Mouse (Mus musculus) lung, embryonic 15.5 days (tissue): ENCODE measurements around the gene Pitx2. TPM values are rescaled to one million over a fixed set of nuclear protein-coding genes. Genes with fewer than 3 reads are reported as not detected.
A peak's percentile ranks its signal among the peaks of the same experiment; 100 is the strongest.

Experiments
- ATAC-seq: fragments of 200-750 bp; cut with Nextera tagmentation; 2 replicates; pipeline ENCODE4 v1.8.0; 2017; ENCODE audit warnings: moderate number of reproducible peaks, borderline replicate concordance; ENCODE audit not compliant: low FRiP score, low TSS enrichment; ENCODE audit errors: extremely low read depth
- H3K27ac ChIP-seq: fragments of 300-500 bp; sonication (generic); 2 replicates; pipeline ENCODE4 v1.5.1; 2015; ENCODE audit warnings: moderate library complexity, mild to moderate bottlenecking, inconsistent platforms
- H3K27me3 ChIP-seq: fragments of 300-500 bp; sonication (generic); 2 replicates; pipeline ENCODE4 v1.6.1; 2015; ENCODE audit warnings: inconsistent platforms
- H3K36me3 ChIP-seq: fragments of 300-500 bp; sonication (generic); 2 replicates; pipeline ENCODE4 v1.6.1; 2015; ENCODE audit warnings: inconsistent platforms
- H3K4me1 ChIP-seq: fragments of 300-500 bp; sonication (generic); 2 replicates; pipeline ENCODE4 v1.6.1; 2015; ENCODE audit warnings: inconsistent platforms
- H3K4me2 ChIP-seq: fragments of 300-500 bp; sonication (generic); 2 replicates; pipeline ENCODE4 v1.6.1; 2015; ENCODE audit warnings: inconsistent platforms, mild to moderate bottlenecking, moderate library complexity
- H3K4me3 ChIP-seq: fragments of 300-500 bp; sonication (generic); 2 replicates; pipeline ENCODE4 v1.5.1; 2015; ENCODE audit warnings: mild to moderate bottlenecking, inconsistent platforms
- H3K9ac ChIP-seq: fragments of 300-500 bp; sonication (generic); 2 replicates; pipeline ENCODE4 v1.6.1; 2015; ENCODE audit warnings: inconsistent platforms
- H3K9me3 ChIP-seq: fragments of 300-500 bp; sonication (generic); 2 replicates; pipeline ENCODE4 v1.6.1; 2016; ENCODE audit warnings: inconsistent platforms
- WGBS: fragments of 180-500 bp; shearing (Covaris S2); methylation state at CpG from one replicate; pipeline ENCODE4 v1.1.7; 2015; 5-methylcytosine and 5-hydroxymethylcytosine counted together
- polyA plus RNA-seq: library from polyadenylated mRNA; unstranded; fragments of >200 nt; fragmentation: Nextera tagmentation; extraction: Ambion mirVana; gene quantifications from 2 replicates; pipeline ENCODE4 v1.2.1, GENCODE M21; 2015

The Pitx2 gene
- polyA plus RNA-seq, 1 experiment from 2014 or later: 6.3 TPM

DNA sequence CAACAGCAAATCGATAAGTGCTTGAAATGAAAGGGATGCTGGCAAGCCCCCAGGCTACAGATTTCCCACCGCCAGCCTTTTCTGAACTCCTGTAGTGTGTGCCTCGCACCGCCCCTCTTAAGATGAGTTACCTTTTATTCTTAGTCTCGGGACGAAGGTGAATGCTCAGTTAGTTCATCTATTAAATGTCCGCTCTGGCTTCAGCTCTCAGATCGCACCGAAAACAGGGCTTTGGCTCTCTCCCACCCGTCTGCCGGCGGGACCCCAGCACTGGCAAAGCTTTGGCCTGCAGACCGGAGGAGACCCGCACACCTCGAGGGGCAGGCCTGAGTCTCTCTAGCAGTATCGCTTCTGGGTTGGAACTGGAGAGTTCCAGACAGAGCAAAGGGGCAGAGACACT lies 4.6 kb upstream of the Pitx2 start:
- H3K4me2 ChIP-seq: no peak overlapping the region
- no peaks in the 10 kb centered on the region for H3K36me3 ChIP-seq
- H3K27ac ChIP-seq: no peak overlapping the region
- 3% methylated on average over 16 of the region's 16 CpGs for WGBS
- no peak for ATAC-seq
- peaks cover 11% of the 10 kb centered on the region for H3K4me1 ChIP-seq
- peaks cover 82% of the 10 kb centered on the region for H3K27me3 ChIP-seq
- no peak overlapping the region for H3K9ac ChIP-seq
- no peak overlapping the region for H3K4me3 ChIP-seq
- H3K9me3 ChIP-seq: no peaks in the 10 kb centered on the region

DNA sequence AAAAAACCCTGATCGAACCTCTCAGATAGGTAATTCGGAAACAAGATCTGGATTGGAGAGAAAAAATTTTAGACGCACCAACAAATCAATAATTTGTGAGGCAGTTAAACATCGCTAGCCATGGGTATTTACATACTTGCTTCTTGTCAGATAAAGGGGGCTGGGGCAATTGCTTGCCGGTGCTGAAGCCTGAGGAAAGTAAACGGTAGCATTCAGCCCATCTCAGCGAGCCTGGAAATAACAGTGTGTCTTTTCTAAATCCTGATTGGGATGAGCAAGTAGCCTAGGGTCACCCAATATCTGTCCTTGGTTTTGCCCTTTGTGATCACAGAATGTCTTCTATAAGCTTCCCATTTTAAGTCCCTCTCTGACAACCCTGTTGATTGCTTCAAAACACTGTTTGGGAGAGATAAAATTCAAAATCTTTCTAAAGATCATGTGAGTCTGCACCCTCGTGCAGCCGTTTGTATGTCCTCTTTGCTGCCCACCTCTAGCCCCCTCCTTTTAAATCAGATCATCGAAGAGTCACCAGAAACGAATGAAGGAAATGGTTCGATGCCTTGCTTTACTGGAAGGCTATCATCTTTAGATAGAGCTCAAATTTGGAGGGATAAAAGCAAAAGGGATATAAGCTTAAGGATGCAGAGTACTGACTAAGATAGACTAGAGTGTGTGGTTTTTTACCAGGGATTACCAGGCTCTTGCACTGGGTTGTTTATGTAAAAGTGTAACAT lies 3.7 kb upstream of the Pitx2 start:
- peaks cover 89% of the 10 kb centered on the region for H3K27me3 ChIP-seq
- H3K9me3 ChIP-seq: no peaks in the 10 kb centered on the region
- no peak overlapping the region for H3K4me2 ChIP-seq
- peaks cover 15% of the 10 kb centered on the region for H3K4me1 ChIP-seq
- ATAC-seq: no peak
- H3K9ac ChIP-seq: no peak overlapping the region
- 6% methylated on average over 12 of the region's 12 CpGs for WGBS
- H3K27ac ChIP-seq: no peak overlapping the region
- H3K36me3 ChIP-seq: no peaks in the 10 kb centered on the region
- no peak overlapping the region for H3K4me3 ChIP-seq

- H3K27ac ChIP-seq: no peak overlapping the region
- no peak for ATAC-seq
- no peak overlapping the region for H3K4me2 ChIP-seq
- no peak overlapping the region for H3K9ac ChIP-seq
- H3K36me3 ChIP-seq: no peaks in the 10 kb centered on the region
- no peak overlapping the region for H3K4me3 ChIP-seq
- H3K27me3 ChIP-seq: peaks cover 90% of the 10 kb centered on the region
- H3K9me3 ChIP-seq: no peaks in the 10 kb centered on the region
- peaks cover 15% of the 10 kb centered on the region for H3K4me1 ChIP-seq
- WGBS: 3% methylated on average over 10 of the region's 10 CpGs
Observed at GRCm38 (mm10) chr3:129196550-129196919, 3.1 kb upstream of the Pitx2 start.

GRCm38 (mm10) chr3:129197035-129197434 lies 2.6 kb upstream of the Pitx2 start:
- no peak overlapping the region for H3K9ac ChIP-seq
- no peak overlapping the region for H3K4me3 ChIP-seq
- ATAC-seq: no peak
- no peak overlapping the region for H3K27ac ChIP-seq
- H3K9me3 ChIP-seq: no peaks in the 10 kb centered on the region
- no peaks in the 10 kb centered on the region for H3K36me3 ChIP-seq
- peaks cover 90% of the 10 kb centered on the region for H3K27me3 ChIP-seq
- peaks cover 15% of the 10 kb centered on the region for H3K4me1 ChIP-seq
- H3K4me2 ChIP-seq: no peak overlapping the region
- under 1% methylated on average over 13 of the region's 13 CpGs for WGBS

DNA sequence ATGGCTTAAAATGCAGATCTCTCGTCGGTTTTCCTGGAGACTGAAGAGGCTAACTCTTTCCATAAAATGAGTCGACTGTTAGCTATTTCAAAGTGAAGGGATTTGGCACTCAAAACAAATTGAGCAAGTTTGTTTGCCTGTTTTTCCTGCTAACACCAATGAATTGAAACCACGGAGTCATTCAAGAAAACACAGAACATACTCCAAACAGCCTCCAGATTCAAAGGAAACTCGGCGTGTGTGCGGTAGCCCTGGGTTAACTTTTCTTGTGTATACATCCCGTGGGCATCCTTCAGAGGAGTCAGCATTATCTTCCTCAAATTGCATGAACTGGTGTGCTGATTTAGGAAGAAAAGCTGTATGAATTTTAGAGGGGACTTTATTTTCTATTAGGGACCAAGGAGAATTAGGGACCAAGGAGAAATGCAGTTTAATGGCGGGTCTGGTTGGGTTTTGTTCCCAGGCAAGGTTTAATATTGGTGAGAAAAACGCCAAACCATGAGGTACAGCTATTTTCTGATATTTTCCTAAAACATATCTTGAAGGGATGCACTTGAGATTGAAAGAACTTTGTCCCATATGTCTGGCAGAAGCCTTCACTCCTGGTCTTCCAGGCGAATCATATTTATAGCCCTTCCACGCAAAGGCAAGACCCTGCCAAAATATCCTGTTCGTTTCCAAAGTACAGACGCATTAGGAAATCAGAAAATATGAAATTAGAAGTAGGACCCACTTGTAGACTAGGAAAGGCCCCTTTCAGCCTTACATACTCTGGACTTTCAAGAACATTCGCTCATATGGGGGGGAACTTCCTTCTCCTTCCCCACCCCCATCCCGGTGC lies 1.7 kb upstream of the Pitx2 start:
- 6% methylated on average over 16 of the region's 16 CpGs for WGBS
- peaks cover 91% of the 10 kb centered on the region for H3K27me3 ChIP-seq
- H3K4me1 ChIP-seq: peaks cover 17% of the 10 kb centered on the region
- no peak overlapping the region for H3K27ac ChIP-seq
- H3K4me3 ChIP-seq: no peak overlapping the region
- ATAC-seq: no peak
- no peaks in the 10 kb centered on the region for H3K9me3 ChIP-seq
- no peak overlapping the region for H3K4me2 ChIP-seq
- H3K9ac ChIP-seq: no peak overlapping the region
- no peaks in the 10 kb centered on the region for H3K36me3 ChIP-seq

GRCm38 (mm10) chr3:129198627-129198903 lies 1.1 kb upstream of the Pitx2 start:
- ATAC-seq: no peak
- WGBS: 6% methylated on average over 11 of the region's 11 CpGs
- Histone ChIP-seq H3K9ac (no peak overlapping the region), H3K27me3 (peaks cover 91% of the 10 kb centered on the region), H3K36me3 (no peaks in the 10 kb centered on the region), H3K4me3 (no peak overlapping the region), H3K4me1 (peaks cover 20% of the 10 kb centered on the region), H3K27ac (no peak overlapping the region), H3K9me3 (no peaks in the 10 kb centered on the region), H3K4me2 (no peak overlapping the region)

DNA sequence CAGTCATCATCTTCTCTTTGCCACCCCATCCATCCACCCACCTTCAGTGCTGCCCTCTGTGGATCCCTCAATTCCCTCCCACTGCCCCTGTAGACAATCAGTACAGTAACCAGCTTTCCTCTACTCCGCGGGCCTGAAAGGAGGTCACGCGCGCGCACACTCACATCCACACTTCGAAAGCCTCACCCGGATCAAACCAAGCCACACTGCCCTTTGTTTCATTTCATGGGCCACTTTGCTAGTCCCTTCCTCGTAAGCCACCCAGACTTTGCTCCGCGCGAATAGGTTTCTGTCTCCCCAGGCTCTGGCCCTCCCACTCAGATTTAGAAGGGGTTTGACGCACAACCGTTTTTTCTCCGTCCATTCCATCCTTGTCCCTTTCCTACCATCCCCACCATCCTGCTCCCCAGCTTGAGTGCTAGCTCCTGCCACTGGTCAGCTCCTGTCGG lies 494 bp upstream of the Pitx2 start:
- Histone ChIP-seq H3K4me1 (peaks cover 22% of the 10 kb centered on the region), H3K27ac (no peak overlapping the region), H3K4me2 (peak overlapping the region; percentile 72), H3K4me3 (peak overlapping the region; percentile 37), H3K36me3 (no peaks in the 10 kb centered on the region), H3K9ac (no peak overlapping the region), H3K9me3 (no peaks in the 10 kb centered on the region), H3K27me3 (peaks cover 94% of the 10 kb centered on the region)
- ATAC-seq: no peak
- 2% methylated on average over 16 of the region's 16 CpGs for WGBS

GRCm38 (mm10) chr3:129200501-129200890 lies 818 bp downstream of the Pitx2 start:
- WGBS: 3% methylated on average over 9 of the region's 9 CpGs
- no peak overlapping the region for H3K9ac ChIP-seq

DNA sequence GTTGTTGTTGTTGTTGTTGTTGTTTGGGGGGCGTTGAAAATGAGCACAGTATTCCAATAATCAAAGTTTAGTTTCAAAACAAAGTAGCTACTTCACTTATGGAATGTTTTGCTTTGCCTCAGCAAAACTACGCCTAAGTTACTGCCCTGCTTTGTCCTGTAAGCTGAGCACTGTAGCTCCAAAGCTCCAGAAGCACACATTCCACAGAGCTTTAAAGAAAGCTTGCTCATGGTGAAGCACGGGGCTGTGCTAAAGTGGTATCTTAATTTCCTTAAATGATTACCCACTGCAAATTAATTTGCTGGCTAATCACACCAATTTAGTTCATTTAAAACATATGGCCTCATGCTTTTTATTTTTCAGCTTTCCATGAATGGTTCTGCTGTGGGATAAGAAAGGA lies 1.5 kb downstream of the Pitx2 start:
- no peak overlapping the region for H3K4me3 ChIP-seq

More at GRCm38 (mm10) chr3:129200501-129200890, 818 bp downstream of the Pitx2 start:
- Histone ChIP-seq H3K9me3 (no peaks in the 10 kb centered on the region), H3K27me3 (peaks cover 95% of the 10 kb centered on the region), H3K36me3 (no peaks in the 10 kb centered on the region), H3K4me2 (peak overlapping the region; percentile 72), H3K27ac (no peak overlapping the region), H3K4me1 (peaks cover 27% of the 10 kb centered on the region), H3K4me3 (peak overlapping the region; percentile 37)
- ATAC-seq: no peak

GRCm38 (mm10) chr3:129201681-129202255 lies 2.1 kb downstream of the Pitx2 start:
- peaks cover 27% of the 10 kb centered on the region for H3K4me1 ChIP-seq
- 15% methylated on average over 11 of the region's 11 CpGs for WGBS
- ATAC-seq: no peak
- H3K4me2 ChIP-seq: no peak overlapping the region
- no peak overlapping the region for H3K4me3 ChIP-seq
- no peaks in the 10 kb centered on the region; the same call in 1 of the 2 replicates for H3K9me3 ChIP-seq
- peaks cover 95% of the 10 kb centered on the region for H3K27me3 ChIP-seq
- no peaks in the 10 kb centered on the region for H3K36me3 ChIP-seq
- H3K9ac ChIP-seq: no peak overlapping the region
- H3K27ac ChIP-seq: no peak overlapping the region

More for the DNA sequence above, 1.5 kb downstream of the Pitx2 start:
- Histone ChIP-seq H3K4me1 (peaks cover 27% of the 10 kb centered on the region), H3K9ac (no peak overlapping the region), H3K4me2 (no peak overlapping the region), H3K27me3 (peaks cover 96% of the 10 kb centered on the region), H3K27ac (no peak overlapping the region), H3K9me3 (no peaks in the 10 kb centered on the region; the same call in 1 of the 2 replicates), H3K36me3 (no peaks in the 10 kb centered on the region)
- WGBS: 7% methylated on average over 3 of the region's 3 CpGs
- ATAC-seq: no peak

GRCm38 (mm10) chr3:129202871-129203740 lies 3.4 kb downstream of the Pitx2 start:
- no peak overlapping the region for H3K9ac ChIP-seq
- H3K9me3 ChIP-seq: no peaks in the 10 kb centered on the region; the same call in 1 of the 2 replicates
- H3K27me3 ChIP-seq: peaks cover 95% of the 10 kb centered on the region
- peaks cover 27% of the 10 kb centered on the region for H3K4me1 ChIP-seq
- H3K4me2 ChIP-seq: no peak overlapping the region
- WGBS: 8% methylated on average over 36 of the region's 36 CpGs
- ATAC-seq: no peak
- no peaks in the 10 kb centered on the region for H3K36me3 ChIP-seq
- no peak overlapping the region for H3K27ac ChIP-seq
- no peak overlapping the region for H3K4me3 ChIP-seq
